Mouse (Mus musculus) testis, adult 2 months (tissue): Measurements from ENCODE around the gene Zbtb7b.

ENCODE experiments used
- CTCF ChIP-seq: fragments of 200-500 bp; IDR thresholded peaks from 2 replicates; pipeline ENCODE4 v1.5.1; 2012; ENCODE audit warnings: low read depth, mild to moderate bottlenecking, inconsistent platforms, low read length, moderate library complexity; ENCODE audit not compliant: control insufficient read depth, insufficient read depth, insufficient replicate concordance
- POLR2A ChIP-seq: fragments of 200-500 bp; IDR thresholded peaks from 2 replicates; pipeline ENCODE4 v1.6.1; 2012; ENCODE audit warnings: low read depth, mild to moderate bottlenecking, inconsistent platforms, low read length, moderate library complexity; ENCODE audit not compliant: control insufficient read depth

DNA sequence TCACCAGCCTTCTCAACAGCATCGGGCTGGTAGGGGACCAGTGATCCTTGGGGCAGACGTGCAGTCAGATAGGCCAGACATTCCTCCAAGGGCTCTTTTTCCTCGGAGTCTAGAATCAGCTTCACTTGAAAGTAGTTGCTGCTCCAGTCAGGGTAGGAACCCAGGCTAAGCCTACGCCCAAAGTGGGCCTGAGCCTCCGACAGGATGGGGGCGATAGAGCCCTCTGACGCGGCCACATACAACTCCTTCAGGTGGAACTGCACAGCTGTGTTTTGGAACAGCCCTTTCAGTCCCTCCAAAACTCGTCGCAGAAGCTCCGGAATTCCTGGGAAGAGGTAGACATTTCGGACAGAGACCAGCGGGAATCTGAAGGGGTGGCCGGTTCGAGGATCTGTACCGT is 13.9 kb upstream of the Zbtb7b start:
- TF ChIP-seq POLR2A (no peak), CTCF (no peak)
